Mouse (Mus musculus): Measurements from ENCODE around the gene Mrtfa. TPM values are rescaled to one million over a fixed set of nuclear protein-coding genes. Genes with fewer than 3 reads are reported as not detected.

Mrtfa gene
- total RNA-seq, 2 experiments from 2014 or later: 71.2 to 75.8 TPM

- DNase-seq (ENCODE audit: extremely low spot score in 1 of 2, low spot score in 2 of 2): no peak
- no peak overlapping the region for H3K4me3 ChIP-seq
- intact Hi-C loops (cut with DNase I): no loop called here
- no peak overlapping the region for H3K27ac ChIP-seq
- TF ChIP-seq CTCF (IDR thresholded peaks at IDR 0.05): no peak; the same call in 1 of the 2 replicates
Measured at GRCm38 (mm10) chr15:81120140-81120539, 70.4 kb downstream of the Mrtfa start.

GRCm38 (mm10) chr15:81118226-81118625, 72.3 kb downstream of the Mrtfa start:
- TF ChIP-seq CTCF (IDR thresholded peaks at IDR 0.05): no peak
- intact Hi-C loops (cut with DNase I): no loop called here

GRCm38 (mm10) chr15:81112589-81112988, 78.0 kb downstream of the Mrtfa start:
- DNase-seq (ENCODE audit: extremely low spot score in 1 of 2, low spot score in 2 of 2): no peak
- intact Hi-C loops (cut with DNase I): no loop called here
- TF ChIP-seq CTCF (IDR thresholded peaks at IDR 0.05): no peak
- H3K4me3 ChIP-seq: no peak overlapping the region
- H3K27ac ChIP-seq: no peak overlapping the region

More at GRCm38 (mm10) chr15:81118226-81118625, 72.3 kb downstream of the Mrtfa start:
- no peak for DNase-seq (ENCODE audit: extremely low spot score in 1 of 2, low spot score in 2 of 2)
- Histone ChIP-seq H3K27ac (no peak overlapping the region), H3K4me3 (no peak overlapping the region)

DNA sequence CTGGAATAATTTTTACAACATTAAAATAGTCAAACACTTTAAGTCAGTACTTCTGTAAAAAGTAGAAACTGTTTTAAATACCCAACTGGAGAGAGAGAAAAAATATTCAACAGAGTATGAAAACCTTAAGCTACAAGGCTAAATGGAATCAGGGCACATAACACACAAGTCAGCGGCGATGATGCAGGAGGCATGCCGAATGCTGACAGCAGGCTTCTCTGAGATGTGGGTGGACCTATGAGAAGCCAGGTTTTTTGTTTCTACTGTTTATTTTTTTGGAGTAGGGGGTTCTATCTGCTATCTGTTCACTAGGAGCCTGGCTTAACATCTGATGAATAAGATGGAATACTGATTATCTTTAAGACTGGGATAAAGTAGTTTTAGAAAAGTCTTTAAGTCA, 80.2 kb downstream of the Mrtfa start:
- Histone ChIP-seq H3K4me3 (no peak overlapping the region), H3K27ac (peak overlapping the region; percentile 29; the same call in 1 of the 2 replicates)
- intact Hi-C loops (cut with DNase I): no loop called here
- DNase-seq (ENCODE audit: extremely low spot score in 1 of 2, low spot score in 2 of 2): no peak
- no peak for TF ChIP-seq CTCF (IDR thresholded peaks at IDR 0.05)

GRCm38 (mm10) chr15:81105962-81106361, 84.6 kb downstream of the Mrtfa start:
- intact Hi-C loops (cut with DNase I): loop anchor here (10.0 kb wide), 2 partner anchors 189 to 239 kb away; no protein-coding TSS in a partner anchor
- peak; percentile 72 to 74 for DNase-seq (ENCODE audit: extremely low spot score in 1 of 2, low spot score in 2 of 2)
- peak; percentile 25 for TF ChIP-seq CTCF (IDR thresholded peaks at IDR 0.05)
- Histone ChIP-seq H3K4me3 (peak overlapping the region; percentile 43), H3K27ac (peak overlapping the region; percentile 85)

DNA sequence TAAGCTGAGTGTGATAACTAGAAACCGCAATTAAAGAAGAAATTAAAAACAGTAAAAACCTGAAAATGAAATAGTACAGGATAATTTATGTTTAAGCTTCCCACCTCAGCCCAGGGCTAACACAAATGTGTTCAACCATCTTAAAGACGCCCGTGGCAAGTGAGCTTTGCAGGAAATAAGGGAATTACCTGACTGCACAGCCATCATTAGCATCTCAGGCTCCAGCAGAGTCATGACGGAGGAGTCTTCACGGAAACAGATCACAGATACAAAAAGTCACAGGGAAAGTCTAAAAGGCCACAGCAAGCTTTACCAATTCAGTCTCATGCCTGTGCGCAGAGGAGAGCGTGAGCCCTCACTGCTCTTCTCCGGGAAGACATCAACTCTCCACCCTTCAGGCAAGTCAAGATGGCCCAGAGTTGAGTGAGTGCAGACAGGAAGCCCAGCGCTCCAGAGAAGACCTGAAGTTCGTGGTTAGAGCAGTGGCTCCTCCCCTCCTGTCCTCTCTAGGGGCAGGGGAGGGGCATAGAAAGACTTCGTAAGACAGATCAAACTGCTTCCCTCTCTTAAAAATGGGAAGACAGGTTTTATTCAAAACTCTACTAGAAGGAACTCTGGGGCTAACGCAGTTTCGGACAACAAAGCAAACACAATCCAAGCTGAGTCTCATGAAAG, 85.8 kb downstream of the Mrtfa start:
- DNase-seq (ENCODE audit: extremely low spot score in 1 of 2, low spot score in 2 of 2): peak in 1 of 2 experiments; percentile 42
- intact Hi-C loops (cut with DNase I): loop anchor here (10.0 kb wide), 2 partner anchors 190 to 240 kb away; no protein-coding TSS in a partner anchor
- peak overlapping the region; percentile 85 for H3K27ac ChIP-seq

DNA sequence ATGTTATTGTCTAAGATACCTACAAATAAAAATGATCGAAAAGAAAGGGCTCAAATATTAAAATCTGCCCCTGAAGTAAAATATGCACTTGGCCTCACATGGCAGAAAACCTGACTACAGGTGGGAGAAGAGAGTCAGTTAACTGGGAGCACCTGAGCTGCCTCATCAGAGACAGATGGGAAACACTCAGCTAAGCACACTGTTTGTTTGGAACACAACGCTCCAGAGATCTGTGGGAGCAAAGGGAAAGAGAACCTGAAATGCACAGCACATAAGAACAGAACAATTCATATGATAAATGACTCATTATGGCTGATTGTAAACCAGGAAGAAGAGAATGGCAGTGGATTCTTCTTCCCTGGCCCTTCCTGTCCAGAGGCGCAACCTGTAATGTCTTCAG, 87.1 kb downstream of the Mrtfa start:
- H3K27ac ChIP-seq: peak overlapping the region; percentile 85
- intact Hi-C loops (cut with DNase I): loop anchor here (10.0 kb wide), 2 partner anchors 191 to 241 kb away; no protein-coding TSS in a partner anchor

More for the DNA sequence above, 85.8 kb downstream of the Mrtfa start:
- peak overlapping the region; percentile 43 for H3K4me3 ChIP-seq
- TF ChIP-seq CTCF (IDR thresholded peaks at IDR 0.05): no peak

GRCm38 (mm10) chr15:81102274-81102879, 88.2 kb downstream of the Mrtfa start:
- no peak overlapping the region for H3K27ac ChIP-seq
- DNase-seq (ENCODE audit: extremely low spot score in 1 of 2, low spot score in 2 of 2): no peak
- peak overlapping the region; percentile 43 for H3K4me3 ChIP-seq
- intact Hi-C loops (cut with DNase I): loop anchor here (10.0 kb wide), 2 partner anchors 192 to 242 kb away; no protein-coding TSS in a partner anchor
- TF ChIP-seq CTCF (IDR thresholded peaks at IDR 0.05): no peak

More for the DNA sequence above, 87.1 kb downstream of the Mrtfa start:
- H3K4me3 ChIP-seq: peak overlapping the region; percentile 43
- no peak for TF ChIP-seq CTCF (IDR thresholded peaks at IDR 0.05)
- DNase-seq (ENCODE audit: extremely low spot score in 1 of 2, low spot score in 2 of 2): no peak

- H3K4me3 ChIP-seq: no peak overlapping the region
Measured at GRCm38 (mm10) chr15:81101316-81101715, 89.2 kb downstream of the Mrtfa start.

GRCm38 (mm10) chr15:81099269-81099668, 91.3 kb downstream of the Mrtfa start:
- intact Hi-C loops (cut with DNase I): no loop called here
- DNase-seq (ENCODE audit: extremely low spot score in 1 of 2, low spot score in 2 of 2): no peak
- TF ChIP-seq CTCF (IDR thresholded peaks at IDR 0.05): no peak
- no peak overlapping the region for H3K27ac ChIP-seq
- H3K4me3 ChIP-seq: no peak overlapping the region

More at GRCm38 (mm10) chr15:81101316-81101715, 89.2 kb downstream of the Mrtfa start:
- TF ChIP-seq CTCF (IDR thresholded peaks at IDR 0.05): no peak
- intact Hi-C loops (cut with DNase I): loop anchor here (10.0 kb wide), 2 partner anchors 193 to 243 kb away; no protein-coding TSS in a partner anchor
- DNase-seq (ENCODE audit: extremely low spot score in 1 of 2, low spot score in 2 of 2): no peak
- H3K27ac ChIP-seq: no peak overlapping the region

DNA sequence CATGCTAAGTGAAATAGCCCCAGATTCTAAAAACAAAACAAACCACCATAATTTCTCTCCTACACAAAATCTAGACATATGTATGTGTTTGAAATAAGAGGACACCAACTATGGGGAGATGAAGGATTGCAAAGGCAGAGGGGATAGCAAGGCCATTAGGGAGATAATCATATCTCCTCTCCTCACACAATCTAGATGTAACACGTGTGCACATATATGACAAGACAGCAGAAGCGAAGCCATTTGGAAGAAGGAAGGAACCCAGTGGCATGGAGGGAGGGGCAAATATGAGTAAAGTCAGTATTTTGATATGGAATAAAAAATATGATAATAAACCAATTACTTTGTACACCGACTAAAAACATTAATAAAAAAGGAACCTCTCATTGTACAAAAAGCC, 91.9 kb downstream of the Mrtfa start:
- intact Hi-C loops (cut with DNase I): no loop called here
- no peak for DNase-seq (ENCODE audit: extremely low spot score in 1 of 2, low spot score in 2 of 2)
- no peak overlapping the region for H3K27ac ChIP-seq
- no peak overlapping the region for H3K4me3 ChIP-seq
- no peak for TF ChIP-seq CTCF (IDR thresholded peaks at IDR 0.05)

GRCm38 (mm10) chr15:81097896-81098295, 92.7 kb downstream of the Mrtfa start:
- no peak overlapping the region for H3K4me3 ChIP-seq
- H3K27ac ChIP-seq: no peak overlapping the region
- TF ChIP-seq CTCF (IDR thresholded peaks at IDR 0.05): no peak
- intact Hi-C loops (cut with DNase I): no loop called here
- no peak for DNase-seq (ENCODE audit: extremely low spot score in 1 of 2, low spot score in 2 of 2)
